Mouse (Mus musculus) forebrain, embryonic 12.5 days (tissue): Measurements from ENCODE around the gene C130032M10Rik. TPM values are rescaled to one million over a fixed set of nuclear protein-coding genes. Genes with fewer than 3 reads are reported as not detected.

Experiments used
- ATAC-seq: fragments of 200-750 bp; cut with Nextera tagmentation; 2 replicates; pipeline ENCODE4 v1.8.0; 2017; ENCODE audit warnings: moderate TSS enrichment; ENCODE audit not compliant: low FRiP score
- H3K27ac ChIP-seq: fragments of 300-500 bp; sonication (generic); 2 replicates; pipeline ENCODE4 v1.5.1; 2016; ENCODE audit warnings: mild to moderate bottlenecking
- H3K27me3 ChIP-seq: fragments of 300-500 bp; sonication (generic); 2 replicates; pipeline ENCODE4 v1.6.1; 2016; ENCODE audit warnings: mild to moderate bottlenecking
- H3K36me3 ChIP-seq: fragments of 300-500 bp; sonication (generic); replicated peaks from 2 replicates; pipeline ENCODE4 v1.6.1; 2016; ENCODE audit warnings: mild to moderate bottlenecking
- H3K4me1 ChIP-seq: fragments of 300-500 bp; sonication (generic); 2 replicates; pipeline ENCODE4 v1.6.1; 2016
- H3K4me2 ChIP-seq: fragments of 300-500 bp; sonication (generic); 2 replicates; pipeline ENCODE4 v1.6.1; 2016; ENCODE audit warnings: mild to moderate bottlenecking, moderate library complexity
- H3K4me3 ChIP-seq: fragments of 300-500 bp; sonication (generic); replicated peaks from 2 replicates; pipeline ENCODE4 v1.5.1; 2016; ENCODE audit warnings: mild to moderate bottlenecking
- H3K9ac ChIP-seq: fragments of 300-500 bp; sonication (generic); 2 replicates; pipeline ENCODE4 v1.6.1; 2016; ENCODE audit warnings: mild to moderate bottlenecking
- H3K9me3 ChIP-seq: fragments of 300-500 bp; sonication (generic); 2 replicates; pipeline ENCODE4 v1.6.1; 2016
- WGBS: fragments of 180-500 bp; shearing (Covaris S2); methylation state at CpG from one replicate; pipeline ENCODE4 v1.1.7; 2016; 5-methylcytosine and 5-hydroxymethylcytosine counted together
- polyA plus RNA-seq: library from polyadenylated mRNA; unstranded; fragments of >200 nt; fragmentation: Nextera tagmentation; extraction: Ambion mirVana; gene quantifications from 2 replicates; pipeline ENCODE4 v1.2.1, GENCODE M21; 2016

Gene C130032M10Rik
- not detected in 2 replicates for polyA plus RNA-seq

- Histone ChIP-seq H3K36me3 (peaks cover 27% of the 10 kb centered on the region), H3K4me3 (no peak within 1 kb of the TSS), H3K27ac (no peak within 1 kb of the TSS), H3K4me1 (no peaks in the 10 kb centered on the region), H3K9ac (no peak within 1 kb of the TSS), H3K9me3 (peaks cover 21% of the 10 kb centered on the region), H3K4me2 (no peak within 1 kb of the TSS), H3K27me3 (no peaks in the 10 kb centered on the region)
- ATAC-seq, result no peak
- 88% methylated on average over 11 of the region's 11 CpGs for WGBS
Observed at GRCm38 (mm10) chr9:114515364-114515763, at the start of gene C130032M10Rik. TSS of gene C130032M10Rik (plus strand) at chr9:114515697.

- no peak overlapping the region for H3K4me3 ChIP-seq
- no peak overlapping the region for H3K27ac ChIP-seq
- H3K27me3 ChIP-seq, result no peaks in the 10 kb centered on the region
- H3K36me3 ChIP-seq, result peaks cover 23% of the 10 kb centered on the region
- no peak overlapping the region for H3K4me2 ChIP-seq
- no peak for ATAC-seq
- 66% methylated on average over 7 of the region's 7 CpGs for WGBS
- peaks cover 3% of the 10 kb centered on the region; the same call in 1 of the 2 replicates for H3K4me1 ChIP-seq
- no peaks in the 10 kb centered on the region for H3K9me3 ChIP-seq
- no peak overlapping the region for H3K9ac ChIP-seq
Observed at GRCm38 (mm10) chr9:114466871-114467270, 48.6 kb upstream of the C130032M10Rik start.

- Histone ChIP-seq H3K9me3 (no peaks in the 10 kb centered on the region), H3K9ac (no peak overlapping the region), H3K27ac (no peak overlapping the region), H3K4me3 (no peak overlapping the region), H3K4me1 (peaks cover 3% of the 10 kb centered on the region; the same call in 1 of the 2 replicates), H3K36me3 (peaks cover 18% of the 10 kb centered on the region), H3K4me2 (no peak overlapping the region), H3K27me3 (no peaks in the 10 kb centered on the region)
- WGBS, result 87% methylated on average over 5 of the region's 5 CpGs
- ATAC-seq, result no peak
Observed at GRCm38 (mm10) chr9:114468217-114468616, 47.3 kb upstream of the C130032M10Rik start.

- WGBS, result 93% methylated on average over 4 of the region's 4 CpGs
- H3K9me3 ChIP-seq, result no peaks in the 10 kb centered on the region
- peaks cover 18% of the 10 kb centered on the region for H3K36me3 ChIP-seq
- no peak for ATAC-seq
- H3K9ac ChIP-seq, result no peak overlapping the region
- H3K4me2 ChIP-seq, result no peak overlapping the region
- peaks cover 3% of the 10 kb centered on the region; the same call in 1 of the 2 replicates for H3K4me1 ChIP-seq
- no peak overlapping the region for H3K27ac ChIP-seq
- H3K4me3 ChIP-seq, result no peak overlapping the region
- no peaks in the 10 kb centered on the region for H3K27me3 ChIP-seq
Observed at GRCm38 (mm10) chr9:114468701-114469100, 46.8 kb upstream of the C130032M10Rik start.

GRCm38 (mm10) chr9:114471892-114472291, 43.6 kb upstream of the C130032M10Rik start:
- 80% methylated on average over 7 of the region's 7 CpGs for WGBS
- ATAC-seq, result no peak
- peaks cover 3% of the 10 kb centered on the region; the same call in 1 of the 2 replicates for H3K36me3 ChIP-seq
- H3K4me2 ChIP-seq, result no peak overlapping the region
- H3K4me3 ChIP-seq, result no peak overlapping the region
- H3K27me3 ChIP-seq, result no peaks in the 10 kb centered on the region
- no peak overlapping the region for H3K27ac ChIP-seq
- H3K4me1 ChIP-seq, result peaks cover 2% of the 10 kb centered on the region; the same call in 1 of the 2 replicates
- H3K9me3 ChIP-seq, result no peaks in the 10 kb centered on the region
- H3K9ac ChIP-seq, result no peak overlapping the region

- H3K4me3 ChIP-seq, result no peak overlapping the region
- no peak overlapping the region for H3K27ac ChIP-seq
- no peak for ATAC-seq
- no peak overlapping the region for H3K4me2 ChIP-seq
- H3K9ac ChIP-seq, result no peak overlapping the region
- WGBS, result 94% methylated on average over 9 of the region's 9 CpGs
- no peaks in the 10 kb centered on the region for H3K9me3 ChIP-seq
- no peaks in the 10 kb centered on the region for H3K4me1 ChIP-seq
- no peaks in the 10 kb centered on the region for H3K27me3 ChIP-seq
- H3K36me3 ChIP-seq, result 0 out of 2 replicates have a peak, but pooled peaks cover 3% of the 10 kb centered on the region
Observed at GRCm38 (mm10) chr9:114477019-114477418, 38.5 kb upstream of the C130032M10Rik start.

GRCm38 (mm10) chr9:114480940-114481339, 34.6 kb upstream of the C130032M10Rik start:
- WGBS, result 91% methylated on average over 3 of the region's 3 CpGs
- Histone ChIP-seq H3K27me3 (no peaks in the 10 kb centered on the region), H3K9ac (no peak overlapping the region), H3K36me3 (no peaks in the 10 kb centered on the region), H3K27ac (no peak overlapping the region), H3K4me2 (no peak overlapping the region), H3K9me3 (no peaks in the 10 kb centered on the region), H3K4me3 (no peak overlapping the region), H3K4me1 (no peaks in the 10 kb centered on the region)
- ATAC-seq, result no peak

GRCm38 (mm10) chr9:114484771-114485170, 30.7 kb upstream of the C130032M10Rik start:
- Histone ChIP-seq H3K36me3 (no peaks in the 10 kb centered on the region), H3K4me2 (no peak overlapping the region), H3K4me1 (no peaks in the 10 kb centered on the region), H3K27me3 (no peaks in the 10 kb centered on the region), H3K27ac (no peak overlapping the region), H3K4me3 (no peak overlapping the region), H3K9me3 (no peaks in the 10 kb centered on the region), H3K9ac (no peak overlapping the region)
- WGBS, result 89% methylated on average over 5 of the region's 5 CpGs
- no peak for ATAC-seq

GRCm38 (mm10) chr9:114486808-114487207, 28.7 kb upstream of the C130032M10Rik start:
- Histone ChIP-seq H3K9ac (no peak overlapping the region), H3K4me3 (no peak overlapping the region), H3K4me2 (no peak overlapping the region), H3K27ac (no peak overlapping the region), H3K9me3 (no peaks in the 10 kb centered on the region), H3K27me3 (no peaks in the 10 kb centered on the region), H3K4me1 (no peaks in the 10 kb centered on the region), H3K36me3 (no peaks in the 10 kb centered on the region)
- 87% methylated on average over 4 of the region's 4 CpGs for WGBS
- ATAC-seq, result no peak

- Histone ChIP-seq H3K4me2 (no peak overlapping the region), H3K4me3 (no peak overlapping the region), H3K4me1 (no peaks in the 10 kb centered on the region), H3K9ac (0 out of 2 replicates have a peak overlapping the region, but pooled peaks have one; percentile 29), H3K36me3 (no peaks in the 10 kb centered on the region), H3K27me3 (no peaks in the 10 kb centered on the region), H3K27ac (no peak overlapping the region), H3K9me3 (no peaks in the 10 kb centered on the region)
- WGBS, result 88% methylated on average over 23 of the region's 23 CpGs
- no peak for ATAC-seq
Observed at GRCm38 (mm10) chr9:114487481-114488258, 27.8 kb upstream of the C130032M10Rik start.

GRCm38 (mm10) chr9:114496469-114496868, 19.0 kb upstream of the C130032M10Rik start:
- Histone ChIP-seq H3K9me3 (no peaks in the 10 kb centered on the region), H3K27ac (no peak overlapping the region), H3K36me3 (no peaks in the 10 kb centered on the region), H3K4me1 (0 out of 2 replicates have a peak, but pooled peaks cover 2% of the 10 kb centered on the region), H3K27me3 (0 out of 2 replicates have a peak, but pooled peaks cover 5% of the 10 kb centered on the region), H3K4me2 (no peak overlapping the region), H3K9ac (no peak overlapping the region), H3K4me3 (no peak overlapping the region)
- ATAC-seq, result no peak
- WGBS, result 89% methylated on average over 7 of the region's 7 CpGs

GRCm38 (mm10) chr9:114498218-114498617, 17.3 kb upstream of the C130032M10Rik start:
- peak overlapping the region; percentile 26 for H3K4me2 ChIP-seq
- WGBS, result 9% methylated on average over 11 of the region's 11 CpGs
- 0 out of 2 replicates have a peak, but pooled peaks have one; percentile 36 for ATAC-seq
- no peak overlapping the region for H3K27ac ChIP-seq
- no peaks in the 10 kb centered on the region for H3K36me3 ChIP-seq
- H3K4me1 ChIP-seq, result 0 out of 2 replicates have a peak, but pooled peaks cover 2% of the 10 kb centered on the region
- no peak overlapping the region for H3K4me3 ChIP-seq
- H3K9ac ChIP-seq, result no peak overlapping the region; the same call in 1 of the 2 replicates
- H3K27me3 ChIP-seq, result 0 out of 2 replicates have a peak, but pooled peaks cover 5% of the 10 kb centered on the region
- no peaks in the 10 kb centered on the region for H3K9me3 ChIP-seq
